Mouse (Mus musculus) brain, embryonic 14.5 days (tissue): ENCODE measurements around the gene Camta1. TPM values are rescaled to one million over a fixed set of nuclear protein-coding genes. Genes with fewer than 3 reads are reported as not detected.

ENCODE experiments used
- DNase-seq: peaks from one replicate; pipeline ENCODE4 v3.0.0-alpha.2; 2011; ENCODE audit warnings: low read depth
- CTCF ChIP-seq: fragments of 200-500 bp; IDR thresholded peaks from 2 replicates; pipeline ENCODE4 v1.5.1; 2012; ENCODE audit warnings: inconsistent platforms, mild to moderate bottlenecking, moderate library complexity, borderline replicate concordance; ENCODE audit not compliant: insufficient read depth, insufficient read length; ENCODE audit errors: extremely low read depth
- POLR2A ChIP-seq: fragments of 200-500 bp; IDR thresholded peaks from 2 replicates; pipeline ENCODE4 v1.6.1; 2012; ENCODE audit warnings: mild to moderate bottlenecking, inconsistent platforms, borderline replicate concordance; ENCODE audit not compliant: poor library complexity, insufficient read depth, insufficient read length, severe bottlenecking; ENCODE audit errors: extremely low read depth
- polyA plus RNA-seq: library from polyadenylated mRNA; depleted of rRNA; stranded (reverse); fragments of >200 nt; gene quantifications from 2 replicates; pipeline ENCODE4 v1.2.3, GENCODE M21; 2012; rRNA removed

Camta1 gene
- polyA plus RNA-seq, 1 experiment = 92.9 TPM

GRCm38 (mm10) chr4:150868161-150868560, 993.5 kb downstream of the Camta1 start:
- DNase-seq = no peak
- TF ChIP-seq CTCF = no peak
- TF ChIP-seq POLR2A = no peak

Other genes starting within 250 kb of the Camta1 start
- gene Dnajc11, start 71.8 kb upstream of the Camta1 start, polyA plus RNA-seq = 84.0 and 84.3 TPM in 2 replicates
- 37.9 and 43.4 TPM in 2 replicates for gene Thap3, start 127.1 kb upstream of the Camta1 start, polyA plus RNA-seq
- gene Phf13, start 134.4 kb upstream of the Camta1 start, polyA plus RNA-seq = 18.4 and 19.6 TPM in 2 replicates
- gene Klhl21, start 146.9 kb upstream of the Camta1 start, polyA plus RNA-seq = 3.7 and 5.0 TPM in 2 replicates
- 26.8 and 33.6 TPM in 2 replicates for gene Zbtb48, start 165.8 kb upstream of the Camta1 start, polyA plus RNA-seq
- 0.37 and 0.58 TPM in 2 replicates for gene Tas1r1, start 176.7 kb upstream of the Camta1 start, polyA plus RNA-seq
- gene Nol9, start 177.4 kb upstream of the Camta1 start, polyA plus RNA-seq = 23.4 and 28.8 TPM in 2 replicates
- gene Plekhg5, start 210.6 kb upstream of the Camta1 start, polyA plus RNA-seq = 14.0 and 18.6 TPM in 2 replicates